Mouse (Mus musculus) megakaryocyte, embryonic 14.5 days (primary cell): ENCODE measurements around the gene Cand2. TPM values are rescaled to one million over a fixed set of nuclear protein-coding genes. Genes with fewer than 3 reads are reported as not detected.

Source experiments
- H3K27me3 ChIP-seq: replicated peaks from 2 replicates; pipeline ENCODE3; 2012; ENCODE audit warnings: inconsistent platforms
- H3K36me3 ChIP-seq: replicated peaks from 2 replicates; pipeline ENCODE3; 2012; ENCODE audit warnings: low read length, inconsistent platforms, mixed read lengths
- H3K4me1 ChIP-seq: 2 replicates; pipeline ENCODE4 v1.6.1; 2012; ENCODE audit warnings: inconsistent platforms
- H3K4me3 ChIP-seq: replicated peaks from 2 replicates; pipeline ENCODE3; 2012; ENCODE audit warnings: moderate library complexity, mild to moderate bottlenecking, inconsistent platforms
- H3K9me3 ChIP-seq: 2 replicates; pipeline ENCODE4 v1.6.1; 2012; ENCODE audit warnings: inconsistent platforms
- FLI1 ChIP-seq: IDR thresholded peaks from 2 replicates; pipeline ENCODE4 v1.6.1; 2012; ENCODE audit warnings: low read length, inconsistent platforms, mixed read lengths
- GATA1 ChIP-seq: IDR thresholded peaks from 3 replicates; pipeline ENCODE4 v1.6.1; 2012; ENCODE audit warnings: mixed read lengths, low read length, inconsistent platforms, borderline replicate concordance
- polyA plus RNA-seq: library from polyadenylated mRNA; stranded (reverse); fragments of >175 nt; gene quantifications from 2 replicates; pipeline ENCODE4 v1.2.3, GENCODE M21; 2012; ENCODE audit warnings: low replicate concordance; ENCODE audit not compliant: insufficient read depth

Gene Cand2
- polyA plus RNA-seq, 1 experiment: 7.0 TPM

DNA sequence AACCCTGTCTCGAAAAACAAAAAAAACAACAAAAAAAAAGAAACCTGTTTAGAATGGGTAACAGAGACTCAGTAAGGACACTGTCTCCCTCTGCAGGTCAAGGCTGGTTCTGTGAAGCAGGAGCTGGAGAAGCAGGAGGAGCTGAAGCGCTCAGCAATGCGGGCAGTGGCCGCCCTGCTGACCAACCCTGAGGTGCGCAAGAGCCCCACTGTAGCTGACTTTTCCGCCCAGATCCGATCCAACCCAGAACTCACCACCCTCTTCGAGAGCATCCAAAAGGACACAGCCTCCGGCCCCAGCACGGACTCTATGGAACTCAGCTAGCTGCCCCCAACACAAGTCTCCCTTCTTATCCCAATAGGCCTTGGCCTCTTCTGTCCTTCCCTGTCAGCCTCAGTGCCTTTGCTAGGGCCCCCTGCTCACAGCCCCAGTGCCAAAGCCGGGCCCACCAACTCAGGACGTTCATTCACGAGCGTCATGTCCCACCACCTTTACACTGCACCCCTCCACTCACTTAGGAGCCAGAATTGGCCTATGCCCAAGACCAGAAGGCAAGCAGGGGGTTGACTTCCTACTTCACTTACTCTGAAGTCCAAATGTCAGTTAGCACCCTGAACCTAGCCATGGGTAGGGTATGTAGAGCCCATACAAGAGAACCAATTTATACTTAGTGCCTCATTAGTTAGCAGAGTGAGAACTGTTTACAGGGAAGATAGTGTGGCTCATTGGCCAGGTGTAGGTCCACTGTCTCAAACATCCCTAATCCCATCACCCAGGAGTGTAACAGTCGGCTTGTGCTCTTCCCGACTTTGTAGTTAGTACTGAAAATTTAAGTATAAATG is 29.4 kb downstream of the Cand2 start:
- Histone ChIP-seq H3K9me3 (no peaks in the 10 kb centered on the region), H3K4me3 (no peak overlapping the region), H3K27me3 (no peaks in the 10 kb centered on the region), H3K36me3 (peaks cover 84% of the 10 kb centered on the region), H3K4me1 (peaks cover 52% of the 10 kb centered on the region)
- TF ChIP-seq GATA1 (no peak), FLI1 (no peak)

DNA sequence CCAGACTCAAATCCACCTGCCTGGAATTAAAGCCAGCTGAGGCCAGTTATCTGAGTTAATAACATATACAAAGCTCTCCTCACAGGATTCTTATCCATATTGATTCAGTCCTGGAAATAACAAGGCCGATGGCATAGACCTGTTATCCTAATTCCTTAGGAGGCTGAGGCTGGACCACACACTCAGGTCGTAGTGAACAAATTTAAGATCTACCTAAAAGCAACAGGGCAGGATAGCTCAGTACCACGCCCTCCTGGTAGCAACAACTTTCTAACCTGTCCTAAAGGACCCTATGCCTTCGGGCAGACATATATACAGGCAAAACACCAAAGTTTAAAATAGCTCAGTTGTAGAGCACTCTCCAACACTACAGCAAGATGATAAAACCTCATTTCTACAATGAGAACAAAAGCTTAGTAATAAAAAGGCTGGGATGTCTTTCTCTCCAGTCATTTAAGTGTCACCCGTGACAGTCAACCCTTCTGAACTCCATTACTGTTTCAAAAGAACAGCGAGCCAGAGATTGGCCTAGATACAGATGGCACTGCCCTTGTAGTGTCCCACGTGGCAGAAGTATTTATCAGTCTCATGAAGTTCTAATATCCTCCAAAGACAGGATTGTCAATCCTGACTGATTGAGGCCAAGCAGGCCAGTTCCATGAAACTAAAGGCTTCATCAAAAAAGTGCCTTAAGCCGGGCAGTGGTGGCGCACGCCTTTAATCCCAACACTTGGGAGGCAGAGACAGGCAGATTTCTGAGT is 30.3 kb downstream of the Cand2 start:
- no peaks in the 10 kb centered on the region for H3K27me3 ChIP-seq
- H3K4me3 ChIP-seq: no peak overlapping the region
- TF ChIP-seq GATA1 (no peak), FLI1 (no peak)
- peaks cover 76% of the 10 kb centered on the region for H3K36me3 ChIP-seq
- no peaks in the 10 kb centered on the region for H3K9me3 ChIP-seq
- H3K4me1 ChIP-seq: peaks cover 56% of the 10 kb centered on the region

DNA sequence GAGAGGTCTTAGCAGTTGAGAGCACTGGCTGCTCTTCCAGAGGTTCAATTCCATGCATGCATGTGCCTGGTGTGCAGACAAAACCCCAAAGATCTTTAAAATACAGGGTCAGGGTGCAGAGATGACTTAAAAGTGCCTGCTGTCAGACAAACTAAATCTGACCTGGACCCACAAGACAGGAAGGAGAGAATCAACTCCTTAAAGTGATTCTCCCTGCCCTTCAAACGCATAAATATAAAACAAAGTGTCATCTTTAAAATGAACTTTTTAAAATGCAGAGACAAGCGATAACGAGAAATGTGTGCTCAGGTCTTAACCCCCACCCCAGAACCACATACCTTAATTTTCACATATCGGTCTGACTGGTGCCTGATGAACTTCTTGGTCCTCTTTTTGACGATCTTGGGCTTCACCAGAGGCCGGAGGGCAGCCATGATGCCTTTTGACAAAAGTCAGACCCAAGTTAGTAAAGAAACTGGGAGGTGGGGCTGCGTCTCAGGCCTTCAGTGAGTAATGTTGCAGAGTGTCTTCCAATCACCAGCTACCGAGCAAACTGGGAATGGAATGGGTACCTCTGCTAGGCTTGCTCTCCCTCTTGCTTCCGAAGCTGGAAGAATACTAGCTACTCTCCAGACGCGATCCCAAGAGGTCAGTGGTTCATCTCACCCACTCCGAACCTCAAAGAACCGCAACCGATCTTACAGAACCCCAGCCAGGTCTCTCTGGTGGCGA is 33.3 kb downstream of the Cand2 start:
- Histone ChIP-seq H3K4me1 (peaks cover 60% of the 10 kb centered on the region), H3K4me3 (peak overlapping the region; percentile 93), H3K36me3 (peaks cover 50% of the 10 kb centered on the region), H3K9me3 (no peaks in the 10 kb centered on the region), H3K27me3 (no peaks in the 10 kb centered on the region)
- TF ChIP-seq FLI1: no peak
- no peak for TF ChIP-seq GATA1

DNA sequence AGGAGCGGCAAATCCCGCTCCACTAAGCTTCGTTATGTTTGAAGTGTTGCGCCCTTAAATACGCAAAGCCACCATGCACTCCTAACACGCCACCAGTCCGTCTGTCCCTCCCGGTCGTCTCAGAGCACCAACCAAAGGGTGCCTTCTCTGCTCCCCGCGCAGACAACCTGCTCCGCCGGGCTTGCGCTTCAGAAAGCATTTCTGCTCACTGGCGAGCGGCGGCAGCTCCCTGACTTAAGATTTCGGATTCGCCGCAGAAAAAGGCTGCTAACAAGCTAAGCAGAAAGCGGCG is 33.8 kb downstream of the Cand2 start:
- peak overlapping the region; percentile 93 for H3K4me3 ChIP-seq
- peaks cover 45% of the 10 kb centered on the region for H3K36me3 ChIP-seq
- H3K9me3 ChIP-seq: no peaks in the 10 kb centered on the region
- no peak for TF ChIP-seq FLI1
- no peak for TF ChIP-seq GATA1
- no peaks in the 10 kb centered on the region for H3K27me3 ChIP-seq
- peaks cover 62% of the 10 kb centered on the region for H3K4me1 ChIP-seq

DNA sequence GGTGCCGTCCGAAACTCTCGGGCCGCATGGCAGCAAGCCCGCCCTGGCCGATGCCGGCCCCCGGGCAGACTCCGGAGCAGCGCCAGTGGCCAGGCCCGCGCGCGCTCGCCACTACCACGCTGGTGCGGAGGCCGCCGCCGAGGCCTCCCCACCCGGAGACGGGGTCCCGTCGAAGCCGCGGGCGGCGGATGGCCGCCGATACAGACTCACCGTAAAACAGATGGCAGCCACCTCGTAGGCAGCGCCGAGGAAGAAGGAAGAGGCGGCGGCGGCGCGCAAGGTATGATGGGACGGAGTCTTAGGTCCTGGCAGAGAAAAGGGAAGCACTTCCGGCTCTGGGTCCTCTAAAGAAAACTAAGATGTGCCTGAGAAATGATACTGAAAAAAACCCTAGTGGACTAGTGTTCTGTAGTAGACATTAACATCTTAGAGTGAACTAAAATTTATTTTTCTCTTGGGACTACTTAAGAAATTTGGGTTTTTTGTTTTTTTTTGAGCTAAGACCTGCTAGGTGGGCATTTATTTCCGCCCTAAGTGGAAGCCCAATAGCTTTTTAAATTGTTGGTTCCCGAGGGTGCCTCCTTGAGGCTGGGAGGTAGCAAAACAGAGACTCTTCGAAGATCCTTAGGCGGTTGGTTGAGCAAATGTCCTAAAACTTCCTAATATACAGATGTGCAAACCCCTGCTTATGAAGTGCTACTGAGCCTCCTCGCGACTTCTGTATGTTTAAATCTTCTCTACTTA is 34.3 kb downstream of the Cand2 start, which contains the start of gene Rpl32:
Gene Rpl32, minus strand, starts transcription at position 260 of the 744 bp plus-strand sequence.
- Histone ChIP-seq H3K4me1 (peaks cover 64% of the 10 kb centered on the region), H3K9me3 (no peaks in the 10 kb centered on the region), H3K36me3 (peaks cover 42% of the 10 kb centered on the region), H3K4me3 (peak within 1 kb of the TSS; percentile 93), H3K27me3 (no peaks in the 10 kb centered on the region)
- TF ChIP-seq GATA1: no peak
- peak; percentile 47; the same call in 1 of the 2 replicates for TF ChIP-seq FLI1

DNA sequence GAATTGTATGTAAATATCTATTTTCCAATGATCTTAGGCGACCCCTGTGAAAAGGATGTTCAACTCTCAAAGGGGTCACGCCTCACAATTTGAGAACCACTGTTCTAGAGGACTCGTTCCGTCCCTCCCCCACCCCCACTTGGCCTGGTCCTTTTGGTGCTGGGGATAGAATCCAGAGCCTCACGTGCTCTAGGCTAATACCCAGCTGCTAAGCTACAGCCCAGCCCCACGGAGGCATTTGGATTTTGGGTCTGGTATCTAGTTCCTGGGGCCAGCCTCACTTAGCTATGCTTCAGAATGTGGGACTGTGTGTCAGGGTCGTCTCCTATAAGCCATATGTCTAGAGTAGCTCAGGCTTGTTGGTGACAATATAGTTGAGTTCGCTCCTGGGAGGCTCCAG is 37.3 kb downstream of the Cand2 start:
- no peak for TF ChIP-seq GATA1
- TF ChIP-seq FLI1: no peak
- no peak overlapping the region for H3K4me3 ChIP-seq
- no peaks in the 10 kb centered on the region for H3K27me3 ChIP-seq
- H3K9me3 ChIP-seq: no peaks in the 10 kb centered on the region
- H3K36me3 ChIP-seq: peaks cover 14% of the 10 kb centered on the region
- peaks cover 62% of the 10 kb centered on the region for H3K4me1 ChIP-seq

DNA sequence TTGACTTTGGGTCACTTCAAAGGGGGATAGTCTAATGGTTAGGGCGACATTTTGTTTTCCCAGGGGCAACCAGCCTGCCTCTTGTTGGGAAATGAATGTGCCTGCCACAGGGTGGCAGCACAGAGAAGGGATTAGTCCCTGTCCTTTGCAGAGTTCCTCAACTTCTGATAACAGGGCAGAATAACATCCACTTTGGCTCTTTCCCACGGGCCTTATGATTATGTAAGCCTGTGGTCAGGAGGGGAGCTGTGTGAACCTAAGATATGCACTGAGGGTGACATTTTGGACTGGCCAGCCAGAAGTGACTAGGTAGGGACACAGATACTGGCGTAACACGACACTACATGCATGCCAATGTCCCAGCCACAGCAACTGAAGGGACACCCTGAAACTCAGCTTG is 39.8 kb downstream of the Cand2 start:
- H3K9me3 ChIP-seq: no peaks in the 10 kb centered on the region
- peak overlapping the region; percentile 82 for H3K4me3 ChIP-seq
- no peak for TF ChIP-seq FLI1
- peak; percentile 26; the same call in 1 of the 3 replicates for TF ChIP-seq GATA1
- H3K27me3 ChIP-seq: no peaks in the 10 kb centered on the region
- peaks cover 73% of the 10 kb centered on the region for H3K4me1 ChIP-seq
- H3K36me3 ChIP-seq: peaks cover 5% of the 10 kb centered on the region

DNA sequence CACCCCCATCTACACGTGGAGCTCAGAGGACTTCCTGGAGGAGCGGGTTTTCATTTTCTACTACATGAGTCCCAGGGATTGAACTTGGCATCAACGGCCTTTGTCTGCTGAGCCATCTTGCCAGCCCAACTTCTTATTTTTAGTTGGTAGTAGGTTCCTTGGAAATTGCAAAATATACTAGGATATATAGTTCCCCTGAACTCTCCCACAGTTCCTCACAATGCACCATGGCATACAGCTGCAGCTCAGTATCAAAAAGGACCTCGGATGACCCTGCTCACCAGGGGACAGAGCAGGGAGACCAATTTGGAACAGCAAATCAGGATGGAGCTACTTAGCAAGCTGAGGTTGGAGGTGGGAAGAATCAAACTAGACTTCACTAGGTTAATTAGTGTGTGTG is 40.7 kb downstream of the Cand2 start:
- peaks cover 5% of the 10 kb centered on the region for H3K36me3 ChIP-seq
- no peak overlapping the region for H3K4me3 ChIP-seq
- H3K4me1 ChIP-seq: peaks cover 77% of the 10 kb centered on the region
- H3K9me3 ChIP-seq: no peaks in the 10 kb centered on the region
- TF ChIP-seq FLI1 (no peak), GATA1 (no peak)
- no peaks in the 10 kb centered on the region for H3K27me3 ChIP-seq

DNA sequence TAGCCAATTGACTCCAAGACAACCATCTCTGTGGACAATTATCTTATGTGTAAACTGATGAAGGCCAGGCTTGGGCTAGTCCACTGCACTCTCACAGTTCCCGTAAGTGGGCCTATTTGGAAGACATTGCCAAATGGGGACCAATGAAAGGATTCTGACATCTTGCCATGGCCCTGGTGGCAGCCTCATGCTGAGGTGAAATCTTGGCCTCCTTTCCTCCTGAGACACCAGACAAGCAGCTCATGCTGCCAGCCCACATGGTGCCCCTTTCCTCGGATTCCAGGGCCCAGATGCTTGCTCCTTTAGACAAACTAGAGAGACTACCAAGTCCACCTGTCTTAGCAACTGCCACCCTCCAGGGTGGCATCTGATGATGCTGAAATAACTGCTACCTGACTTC is 43.8 kb downstream of the Cand2 start:
- H3K9me3 ChIP-seq: no peaks in the 10 kb centered on the region
- H3K4me3 ChIP-seq: no peak overlapping the region
- peaks cover 2% of the 10 kb centered on the region for H3K36me3 ChIP-seq
- H3K4me1 ChIP-seq: peaks cover 76% of the 10 kb centered on the region
- no peaks in the 10 kb centered on the region for H3K27me3 ChIP-seq
- TF ChIP-seq FLI1: no peak
- no peak for TF ChIP-seq GATA1
